Mouse (Mus musculus): ENCODE results near the gene Olfr1298. TPM values are rescaled to one million over a fixed set of nuclear protein-coding genes. Genes with fewer than 3 reads are reported as not detected.

The Olfr1298 gene
- not detected in 2 replicates for polyA plus RNA-seq (2012; rRNA removed)

GRCm38 (mm10) chr2:111649101-111649500 lies at the start of gene Olfr1298:
TSS of gene Olfr1298 (minus strand) at chr2:111649201.
- no peak for DNase-seq
- Histone ChIP-seq H3K36me3 (ENCODE audit: control insufficient read depth, insufficient read depth, low read length) (no peaks in the 10 kb centered on the region), H3K27me3 (replicated peaks; ENCODE audit: control insufficient read depth, insufficient read depth, low read length) (no peaks in the 10 kb centered on the region), H3K4me1 (ENCODE audit: control insufficient read depth, insufficient read depth, low read length) (no peaks in the 10 kb centered on the region), H3K27ac (ENCODE audit: insufficient read depth, low read depth, low read length) (no peak within 1 kb of the TSS), H3K4me3 (ENCODE audit: insufficient read depth, low read depth, low read length) (no peak within 1 kb of the TSS)
- TF ChIP-seq POLR2A (IDR thresholded peaks at IDR 0.05; ENCODE audit: low read depth, low read length) = no peak
- TF ChIP-seq CTCF (conservative IDR thresholded peaks at IDR 0.05; ENCODE audit: insufficient read depth, insufficient read length, low read depth, low read length) = no peak
- WGBS = 67% methylated on average over 1 of the region's 1 CpGs

- WGBS = 71% methylated on average over 4 of the region's 4 CpGs
- no peak for TF ChIP-seq POLR2A (IDR thresholded peaks at IDR 0.05; ENCODE audit: low read depth, low read length)
- no peak for TF ChIP-seq CTCF (conservative IDR thresholded peaks at IDR 0.05; ENCODE audit: insufficient read depth, insufficient read length, low read depth, low read length)
- Histone ChIP-seq H3K36me3 (ENCODE audit: control insufficient read depth, insufficient read depth, low read length) (no peaks in the 10 kb centered on the region), H3K27ac (ENCODE audit: insufficient read depth, low read depth, low read length) (no peak within 1 kb of the TSS), H3K4me1 (ENCODE audit: control insufficient read depth, insufficient read depth, low read length) (no peaks in the 10 kb centered on the region), H3K4me3 (ENCODE audit: insufficient read depth, low read depth, low read length) (no peak within 1 kb of the TSS), H3K27me3 (replicated peaks; ENCODE audit: control insufficient read depth, insufficient read depth, low read length) (no peaks in the 10 kb centered on the region)
- no peak for DNase-seq
These were observed 12.1 kb upstream of the Olfr1298 start, which contains the start of gene Olfr1299 for GRCm38 (mm10) chr2:111661119-111661518. TSS of gene Olfr1299 (plus strand) at chr2:111661419.

- no peak for DNase-seq
- Histone ChIP-seq H3K27ac (ENCODE audit: insufficient read depth, low read depth, low read length) (no peak within 1 kb of the TSS), H3K4me3 (ENCODE audit: insufficient read depth, low read depth, low read length) (no peak within 1 kb of the TSS), H3K4me1 (ENCODE audit: control insufficient read depth, insufficient read depth, low read length) (no peaks in the 10 kb centered on the region), H3K36me3 (ENCODE audit: control insufficient read depth, insufficient read depth, low read length) (no peaks in the 10 kb centered on the region), H3K27me3 (replicated peaks; ENCODE audit: control insufficient read depth, insufficient read depth, low read length) (no peaks in the 10 kb centered on the region)
- TF ChIP-seq CTCF (conservative IDR thresholded peaks at IDR 0.05; ENCODE audit: insufficient read depth, insufficient read length, low read depth, low read length) = no peak
- TF ChIP-seq POLR2A (IDR thresholded peaks at IDR 0.05; ENCODE audit: low read depth, low read length) = no peak
- WGBS = 66% methylated on average over 1 of the region's 1 CpGs
These were observed 22.6 kb downstream of the Olfr1298 start, which contains the start of gene Olfr1297 for GRCm38 (mm10) chr2:111626397-111626796. TSS of gene Olfr1297 (minus strand) at chr2:111626497.

Other genes starting within 250 kb of the Olfr1298 start
- gene Olfr1286, start 226.1 kb downstream of the Olfr1298 start, polyA plus RNA-seq (2012; rRNA removed) = not detected in 2 replicates
- gene Olfr1287, start 200.1 kb downstream of the Olfr1298 start, polyA plus RNA-seq (2012; rRNA removed) = not detected in 2 replicates
- not detected in 2 replicates for gene Olfr1288, start 175.1 kb downstream of the Olfr1298 start, polyA plus RNA-seq (2012; rRNA removed)
- gene Olfr1289, start 168.4 kb downstream of the Olfr1298 start, polyA plus RNA-seq (2012; rRNA removed) = not detected in 2 replicates
- gene Olfr1290, start 155.4 kb downstream of the Olfr1298 start, polyA plus RNA-seq (2012; rRNA removed) = not detected in 2 replicates
- gene Olfr1291-ps1, start 152.0 kb downstream of the Olfr1298 start, polyA plus RNA-seq (2012; rRNA removed) = not detected in 2 replicates
- not detected in 2 replicates for gene Olfr1293-ps, start 124.0 kb downstream of the Olfr1298 start, polyA plus RNA-seq (2012; rRNA removed)
- not detected in 2 replicates for gene Olfr1294, start 108.9 kb downstream of the Olfr1298 start, polyA plus RNA-seq (2012; rRNA removed)
- gene Olfr1295, start 79.5 kb downstream of the Olfr1298 start, polyA plus RNA-seq (2012; rRNA removed) = not detected in 2 replicates
- not detected in 2 replicates for gene Olfr1297, start 22.7 kb downstream of the Olfr1298 start, polyA plus RNA-seq (2012; rRNA removed)
- not detected in 2 replicates for gene Olfr1299, start 12.2 kb upstream of the Olfr1298 start, polyA plus RNA-seq (2012; rRNA removed)
- not detected in 2 replicates for gene Olfr1301, start 101.8 kb upstream of the Olfr1298 start, polyA plus RNA-seq (2012; rRNA removed)
- not detected in 2 replicates for gene Olfr1302, start 128.2 kb upstream of the Olfr1298 start, polyA plus RNA-seq (2012; rRNA removed)
- not detected in 2 replicates for gene Olfr1303, start 171.1 kb upstream of the Olfr1298 start, polyA plus RNA-seq (2012; rRNA removed)
- gene Olfr1305, start 227.9 kb upstream of the Olfr1298 start, polyA plus RNA-seq (2012; rRNA removed) = not detected in 2 replicates

Measured in kidney, adult 2 months (tissue).